Mouse (Mus musculus) kidney, embryonic 14.5 days (tissue): Measurements from ENCODE around the gene Klb. TPM values are rescaled to one million over a fixed set of nuclear protein-coding genes. Genes with fewer than 3 reads are reported as not detected.

Experiments
- ATAC-seq: fragments of 200-750 bp; cut with Nextera tagmentation; 2 replicates; pipeline ENCODE4 v1.8.0; 2017; ENCODE audit warnings: moderate number of reproducible peaks, mild to moderate bottlenecking, moderate TSS enrichment, moderate library complexity; ENCODE audit not compliant: low FRiP score, low TSS enrichment
- H3K27ac ChIP-seq: fragments of 300-500 bp; sonication (generic); 2 replicates; pipeline ENCODE4 v1.5.1; 2014; ENCODE audit warnings: low read depth, mild to moderate bottlenecking, low read length, moderate library complexity, mixed read lengths
- H3K27me3 ChIP-seq: fragments of 300-500 bp; sonication (generic); 2 replicates; pipeline ENCODE4 v1.6.1; 2014; ENCODE audit warnings: mild to moderate bottlenecking, low read length; ENCODE audit not compliant: control insufficient read depth, insufficient read depth
- H3K36me3 ChIP-seq: fragments of 300-500 bp; sonication (generic); 2 replicates; pipeline ENCODE4 v1.6.1; 2014; ENCODE audit warnings: low read length, mixed read lengths; ENCODE audit not compliant: control insufficient read depth, insufficient read depth
- H3K4me1 ChIP-seq: fragments of 300-500 bp; sonication (generic); 2 replicates; pipeline ENCODE4 v1.6.1; 2014; ENCODE audit warnings: low read length, mixed read lengths; ENCODE audit not compliant: control insufficient read depth, insufficient read depth
- H3K4me2 ChIP-seq: fragments of 300-500 bp; sonication (generic); replicated peaks from 2 replicates; pipeline ENCODE4 v1.6.1; 2014; ENCODE audit warnings: low read depth, mild to moderate bottlenecking, low read length
- H3K4me3 ChIP-seq: fragments of 300-500 bp; sonication (generic); 2 replicates; pipeline ENCODE4 v1.5.1; 2014; ENCODE audit warnings: mild to moderate bottlenecking, low read length
- H3K9ac ChIP-seq: fragments of 300-500 bp; sonication (generic); 2 replicates; pipeline ENCODE4 v1.6.1; 2014; ENCODE audit warnings: low read depth, mild to moderate bottlenecking, low read length, moderate library complexity
- H3K9me3 ChIP-seq: fragments of 300-500 bp; sonication (generic); 2 replicates; pipeline ENCODE4 v1.6.1; 2016; ENCODE audit warnings: low read length; ENCODE audit not compliant: control insufficient read depth
- WGBS: fragments of 180-500 bp; shearing (Covaris S2); extraction: QIAGEN DNeasy Blood & Tissue Kit; methylation state at CpG from one replicate; pipeline ENCODE4 v1.1.7; 2014; 5-methylcytosine and 5-hydroxymethylcytosine counted together
- polyA plus RNA-seq: library from polyadenylated mRNA; unstranded; fragments of >200 nt; fragmentation: Nextera tagmentation; extraction: Ambion mirVana; gene quantifications from 2 replicates; pipeline ENCODE4 v1.2.1, GENCODE M21; 2014

Klb gene
- polyA plus RNA-seq, 1 experiment from 2014 or later = not detected

DNA sequence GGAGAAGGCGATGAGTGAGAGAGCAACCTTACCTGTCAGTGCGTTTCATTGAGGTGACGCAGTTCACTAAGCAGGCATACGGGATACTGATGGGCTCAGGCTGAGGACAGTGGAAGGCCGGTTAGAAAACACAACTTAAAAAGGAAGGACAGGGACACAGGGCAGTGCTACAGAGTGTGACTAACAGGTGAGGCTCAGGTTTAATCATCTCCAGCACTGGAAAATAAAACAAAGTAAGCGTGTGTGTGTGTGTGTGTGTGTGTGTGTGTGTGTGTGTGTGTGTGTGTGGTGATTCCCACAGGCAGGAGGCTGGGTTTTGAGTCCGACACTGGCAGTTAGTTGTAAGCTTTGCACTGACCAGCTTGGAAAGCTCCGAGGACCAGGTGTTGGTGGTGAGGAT is 74.7 kb downstream of the Klb start:
- Histone ChIP-seq H3K4me1 (no peaks in the 10 kb centered on the region), H3K9me3 (no peaks in the 10 kb centered on the region), H3K36me3 (peaks cover 31% of the 10 kb centered on the region; the same call in 1 of the 2 replicates), H3K4me3 (no peak overlapping the region), H3K27ac (no peak overlapping the region), H3K27me3 (no peaks in the 10 kb centered on the region), H3K9ac (no peak overlapping the region), H3K4me2 (no peak overlapping the region)
- peak; percentile 68; the same call in 1 of the 2 replicates for ATAC-seq
- 81% methylated on average over 8 of the region's 8 CpGs for WGBS

DNA sequence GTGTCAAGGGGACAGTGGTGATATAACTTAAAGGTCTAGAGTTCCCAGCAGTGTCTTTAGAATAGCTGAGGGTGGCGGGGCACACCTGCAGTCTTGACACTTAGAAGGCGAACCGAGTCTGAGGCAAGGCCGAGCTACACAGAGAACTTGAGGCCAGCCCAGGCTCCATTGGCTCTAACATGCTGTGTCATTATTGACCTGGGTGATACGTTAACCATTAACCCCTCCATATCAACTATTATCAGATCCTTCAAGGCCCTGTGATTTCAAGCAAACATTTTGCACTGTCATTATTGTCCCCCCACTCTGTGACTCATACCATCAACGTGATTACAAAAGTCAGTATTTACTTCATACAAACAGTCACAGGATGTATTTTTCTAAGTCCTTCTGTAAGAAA is 76.1 kb downstream of the Klb start:
- ATAC-seq = no peak
- peaks cover 28% of the 10 kb centered on the region; the same call in 1 of the 2 replicates for H3K36me3 ChIP-seq
- no peak overlapping the region for H3K4me3 ChIP-seq
- H3K27ac ChIP-seq = no peak overlapping the region
- WGBS = 83% methylated on average over 6 of the region's 6 CpGs
- no peaks in the 10 kb centered on the region for H3K27me3 ChIP-seq
- no peaks in the 10 kb centered on the region for H3K9me3 ChIP-seq
- H3K9ac ChIP-seq = no peak overlapping the region
- no peak overlapping the region for H3K4me2 ChIP-seq
- H3K4me1 ChIP-seq = 0 out of 2 replicates have a peak, but pooled peaks cover 2% of the 10 kb centered on the region

DNA sequence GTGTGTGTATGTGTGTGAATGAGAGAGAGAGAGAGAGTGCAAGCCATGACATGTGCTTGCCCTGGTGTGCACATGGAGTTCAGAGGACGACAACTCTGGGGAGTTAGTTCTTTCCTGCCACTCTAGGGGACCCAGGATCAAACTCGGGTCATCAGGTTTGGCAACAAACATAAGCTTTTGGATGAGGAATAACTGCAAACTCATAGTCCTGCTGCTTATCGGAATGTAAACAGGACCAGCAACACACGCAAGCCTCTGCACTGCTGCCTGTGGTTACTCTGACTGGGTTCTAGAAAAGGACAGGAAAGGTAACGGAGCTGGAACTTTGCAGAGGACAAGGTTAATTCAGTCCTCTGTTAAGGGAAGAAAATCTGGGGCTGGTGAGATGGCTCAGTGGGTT is 77.1 kb downstream of the Klb start:
- H3K4me2 ChIP-seq = no peak overlapping the region
- no peak overlapping the region for H3K27ac ChIP-seq
- 0 out of 2 replicates have a peak, but pooled peaks cover 2% of the 10 kb centered on the region for H3K4me1 ChIP-seq
- no peaks in the 10 kb centered on the region for H3K9me3 ChIP-seq
- no peak for ATAC-seq
- no peak overlapping the region for H3K9ac ChIP-seq
- no peaks in the 10 kb centered on the region for H3K27me3 ChIP-seq
- whole genome bisulfite sequencing = 91% methylated on average over 5 of the region's 5 CpGs
- no peak overlapping the region for H3K4me3 ChIP-seq
- peaks cover 28% of the 10 kb centered on the region; the same call in 1 of the 2 replicates for H3K36me3 ChIP-seq

DNA sequence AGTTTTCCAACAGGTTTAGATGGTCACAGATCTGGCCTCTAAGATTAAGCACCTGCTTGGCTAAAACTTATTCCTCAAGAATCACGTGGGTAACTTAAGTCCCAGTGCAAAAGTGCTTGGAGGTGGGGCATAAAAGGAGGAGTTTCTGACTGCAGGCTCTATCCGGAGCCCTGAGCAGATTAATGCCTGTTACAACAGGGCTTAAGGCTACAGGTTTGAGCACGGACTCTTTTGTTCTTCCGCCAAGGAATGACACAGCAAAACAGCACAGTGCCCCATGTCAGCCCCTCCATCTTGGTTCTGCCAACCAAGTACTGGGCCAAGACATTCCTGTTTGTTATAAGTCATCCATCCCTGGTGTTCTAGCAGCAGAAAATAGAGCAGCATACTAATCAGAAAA is 80.2 kb downstream of the Klb start:
- Histone ChIP-seq H3K36me3 (peaks cover 11% of the 10 kb centered on the region; the same call in 1 of the 2 replicates), H3K27me3 (no peaks in the 10 kb centered on the region), H3K4me1 (0 out of 2 replicates have a peak, but pooled peaks cover 2% of the 10 kb centered on the region), H3K4me2 (no peak overlapping the region), H3K27ac (no peak overlapping the region), H3K4me3 (no peak overlapping the region), H3K9me3 (no peaks in the 10 kb centered on the region), H3K9ac (no peak overlapping the region)
- no peak for ATAC-seq
- WGBS = 52% methylated on average over 4 of the region's 4 CpGs

DNA sequence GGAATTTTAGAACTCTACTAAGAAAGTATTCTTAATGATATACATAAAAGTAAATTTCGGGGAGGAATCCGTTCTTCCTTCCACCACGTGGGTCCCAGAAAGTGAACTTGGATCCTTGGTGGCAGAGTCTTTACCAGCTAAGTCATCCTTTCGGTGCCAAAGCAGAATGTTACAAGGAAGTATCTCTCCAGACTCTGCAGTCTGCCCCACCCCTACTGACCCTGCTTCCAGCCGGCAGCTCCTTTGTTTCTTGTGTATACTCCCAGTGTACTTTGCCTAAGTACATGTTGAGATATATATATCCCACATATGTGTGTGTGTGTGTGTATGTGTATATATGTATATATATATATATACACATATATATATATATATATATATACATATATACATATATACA is 81.3 kb downstream of the Klb start:
- H3K27me3 ChIP-seq = no peaks in the 10 kb centered on the region
- no peak for ATAC-seq
- no peaks in the 10 kb centered on the region for H3K9me3 ChIP-seq
- H3K9ac ChIP-seq = no peak overlapping the region
- 95% methylated on average over 5 of the region's 5 CpGs for WGBS
- H3K4me3 ChIP-seq = no peak overlapping the region
- H3K36me3 ChIP-seq = peaks cover 8% of the 10 kb centered on the region; the same call in 1 of the 2 replicates
- H3K27ac ChIP-seq = no peak overlapping the region
- H3K4me2 ChIP-seq = no peak overlapping the region
- 0 out of 2 replicates have a peak, but pooled peaks cover 2% of the 10 kb centered on the region for H3K4me1 ChIP-seq

Other genes starting within 250 kb of the Klb start
- gene Klhl5, start 240.8 kb upstream of the Klb start, polyA plus RNA-seq = 16.1 and 22.4 TPM in 2 replicates
- 8.7 and 15.8 TPM in 2 replicates for gene Wdr19, start 148.6 kb upstream of the Klb start, polyA plus RNA-seq
- 94.5 and 100 TPM in 2 replicates for gene Rfc1, start 12.6 kb upstream of the Klb start, polyA plus RNA-seq
- gene Rpl9, start 43.1 kb downstream of the Klb start, polyA plus RNA-seq = 1,219 and 1,442 TPM in 2 replicates
- 66.5 and 68.3 TPM in 2 replicates for gene Lias, start 43.2 kb downstream of the Klb start, polyA plus RNA-seq
- gene Ugdh, start 87.6 kb downstream of the Klb start, polyA plus RNA-seq = 56.2 and 68.9 TPM in 2 replicates
- gene Gm43552, start 144.5 kb downstream of the Klb start, polyA plus RNA-seq = not detected in 2 replicates
- gene Smim14, start 188.9 kb downstream of the Klb start, polyA plus RNA-seq = 83.9 and 91.6 TPM in 2 replicates
- gene Ube2k, start 188.9 kb downstream of the Klb start, polyA plus RNA-seq = 154 and 186 TPM in 2 replicates